9 mouse cellular contexts compared by ENCODE assay signal in the genomic region with DNA sequence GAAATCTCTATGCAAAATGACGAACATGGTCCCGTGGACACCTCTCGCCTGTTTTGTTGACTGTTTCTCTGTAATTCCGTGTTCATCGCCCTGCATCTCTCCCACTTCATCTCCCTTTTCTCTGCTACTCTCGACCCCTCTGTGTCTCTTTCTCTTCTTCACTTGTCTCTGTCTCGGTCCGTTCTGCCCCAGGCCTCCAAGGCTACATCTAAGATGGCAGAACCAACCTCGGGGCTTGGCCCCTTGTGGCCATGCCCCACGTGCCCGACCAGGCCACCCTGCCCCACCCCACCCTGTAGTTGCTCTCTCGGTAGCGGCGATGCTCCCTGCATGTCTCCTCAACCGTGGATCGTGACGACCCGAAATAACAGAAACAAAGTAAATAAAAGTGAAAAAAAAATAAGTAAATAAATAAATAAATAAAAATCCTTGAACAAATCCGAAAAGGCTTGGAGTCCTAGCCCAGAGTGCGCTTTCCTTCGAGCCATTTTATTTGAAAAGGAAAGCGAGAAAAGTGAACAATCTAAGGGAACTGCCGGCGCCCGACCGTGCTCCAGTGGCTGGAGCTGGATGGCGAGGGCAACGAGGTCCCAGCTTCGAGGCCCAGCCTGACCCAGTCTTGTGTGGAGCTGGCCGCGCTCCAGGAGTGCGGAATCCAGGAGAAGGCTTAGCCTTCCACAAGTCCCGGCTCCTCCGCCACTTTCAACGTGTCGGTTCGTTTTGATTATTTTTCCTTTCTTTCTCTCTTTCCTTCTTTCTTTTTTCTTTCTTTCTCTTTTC.
DNase-seq lines count a peak whose midpoint lies in the region; ATAC-seq lines count a peak whose summit lies in the region.
"Had no signal": no experiment of that assay in that cellular context is flagged by ENCODE, and none has a peak within 500 bp of the region (broad histone marks: within the 10 kb centered on the region; RNA-seq: fewer than 3 reads in every experiment).

No protein-coding gene starts in this region.

- peaks cover 75% of the 10 kb centered on the region for H3K27me3 ChIP-seq in heart, embryonic 12.5 days (replicated peaks)
- H3K27me3 ChIP-seq in neural tube, embryonic 11.5 days (ENCODE audit: control insufficient read depth, insufficient read depth, low read length) = peaks cover 70% of the 10 kb centered on the region

- peak; percentile 29 for DNase-seq in retina, embryonic 14.5 days (ENCODE audit: low spot score)
- no peak for DNase-seq in retina, postnatal 1 day
- DNase-seq in kidney, adult 9 months = peak; percentile 55
- DNase-seq in neural tube, embryonic 11.5 days (ENCODE audit: low spot score) = peak; percentile 41
- no peak for DNase-seq in thymus, postnatal 4 days
- no peak for DNase-seq in spleen, postnatal 36 days (ENCODE audit: low spot score in 2 of 2)

- H3K9ac ChIP-seq in heart, embryonic 12.5 days = no peak overlapping the region
- H3K9ac ChIP-seq in neural tube, embryonic 11.5 days (ENCODE audit: low read length) = no peak overlapping the region
- H3K9ac ChIP-seq: liver, embryonic 14.5 days had no signal

- ATAC-seq in heart, embryonic 12.5 days (ENCODE audit: insufficient number of reproducible peaks, low FRiP score) = no peak
- ATAC-seq in neural tube, embryonic 11.5 days (ENCODE audit: insufficient read depth, low FRiP score, low TSS enrichment) = no peak
- no peak for ATAC-seq in erythroblast, adult 5-6 weeks (replicated peaks; ENCODE audit: low FRiP score, poor library complexity, severe bottlenecking)

- H3K4me2 ChIP-seq in heart, embryonic 12.5 days = peak overlapping the region; percentile 93
- no peak overlapping the region for H3K4me2 ChIP-seq in neural tube, embryonic 11.5 days (ENCODE audit: low read depth)

- no peaks in the 10 kb centered on the region for H3K9me3 ChIP-seq in heart, embryonic 12.5 days (replicated peaks)
- H3K9me3 ChIP-seq in neural tube, embryonic 11.5 days (ENCODE audit: control insufficient read depth, low read length) = no peaks in the 10 kb centered on the region

- 2% methylated on average over 37 of the region's 37 CpGs for WGBS in heart, embryonic 12.5 days
- WGBS in neural tube, embryonic 11.5 days = 2% methylated on average over 37 of the region's 37 CpGs

- peak overlapping the region; percentile 58 for H3K4me3 ChIP-seq in heart, embryonic 12.5 days
- H3K4me3 ChIP-seq in neural tube, embryonic 11.5 days (ENCODE audit: low read depth, low read length) = no peak overlapping the region

- H3K4me1 ChIP-seq in heart, embryonic 12.5 days (replicated peaks) = peaks cover 26% of the 10 kb centered on the region
- H3K4me1 ChIP-seq in neural tube, embryonic 11.5 days (ENCODE audit: control insufficient read depth, insufficient read depth, low read length) = peaks cover 14% of the 10 kb centered on the region; the same call in 1 of the 2 replicates

- H3K27ac ChIP-seq in heart, embryonic 12.5 days (ENCODE audit: poor library complexity, severe bottlenecking) = no peak overlapping the region
- H3K27ac ChIP-seq in neural tube, embryonic 11.5 days (ENCODE audit: low read depth, low read length) = no peak overlapping the region
- H3K27ac ChIP-seq: liver, embryonic 14.5 days had no signal

- no peaks in the 10 kb centered on the region for H3K36me3 ChIP-seq in heart, embryonic 12.5 days
- H3K36me3 ChIP-seq in neural tube, embryonic 11.5 days (ENCODE audit: control insufficient read depth, insufficient read depth, low read length) = no peaks in the 10 kb centered on the region

Comparison
In these comparisons a context has a peak if more than half of its experiments do, and no peak if none do; other contexts are left out.
1. DNase-seq: peak in retina, embryonic 14.5 days (single experiment), kidney, adult 9 months (single experiment) and neural tube, embryonic 11.5 days (single experiment); none in retina, postnatal 1 day (single experiment), thymus, postnatal 4 days (single experiment) and spleen, postnatal 36 days (0 of 2).